Mouse (Mus musculus) Muller cell, postnatal 12 days (primary cell): ENCODE data around the gene Tns4.

Experiments
- DNase-seq: peaks from one replicate; pipeline ENCODE4 v3.0.0-alpha.2; 2015; ENCODE audit errors: inconsistent ontology term

The Tns4 gene

GRCm38 (mm10) chr11:99047120-99047519 is 42.0 kb downstream of the Tns4 start:
- no peak for DNase-seq

GRCm38 (mm10) chr11:99045159-99045889 is 43.8 kb downstream of the Tns4 start:
- no peak for DNase-seq

- DNase-seq, result no peak
These were observed 44.8 kb downstream of the Tns4 start for GRCm38 (mm10) chr11:99044306-99044705.

- DNase-seq, result no peak
These were observed 45.5 kb downstream of the Tns4 start for GRCm38 (mm10) chr11:99043632-99044031.

GRCm38 (mm10) chr11:99042834-99043431 is 46.2 kb downstream of the Tns4 start:
- peak; percentile 48 for DNase-seq

GRCm38 (mm10) chr11:99041841-99042780 is 47.0 kb downstream of the Tns4 start:
- no peak for DNase-seq

- peak; percentile 66 for DNase-seq
These were observed 47.9 kb downstream of the Tns4 start, which contains the start of gene Igfbp4 for GRCm38 (mm10) chr11:99041051-99041729. TSS of gene Igfbp4 (plus strand) at chr11:99041244.

GRCm38 (mm10) chr11:99040346-99040974 is 48.6 kb downstream of the Tns4 start:
- DNase-seq, result peak; percentile 51

GRCm38 (mm10) chr11:99039782-99040181 is 49.3 kb downstream of the Tns4 start:
- DNase-seq, result peak; percentile 74

GRCm38 (mm10) chr11:99036254-99036653 is 52.9 kb downstream of the Tns4 start:
- no peak for DNase-seq

- DNase-seq, result peak; percentile 36
These were observed 53.8 kb downstream of the Tns4 start for GRCm38 (mm10) chr11:99035350-99035749.

GRCm38 (mm10) chr11:99026899-99027440 is 62.1 kb downstream of the Tns4 start:
- DNase-seq, result no peak

- DNase-seq, result no peak
These were observed 63.2 kb downstream of the Tns4 start for GRCm38 (mm10) chr11:99025878-99026277.

GRCm38 (mm10) chr11:99024468-99025134 is 64.5 kb downstream of the Tns4 start:
- no peak for DNase-seq

GRCm38 (mm10) chr11:99023500-99024467 is 65.3 kb downstream of the Tns4 start, which contains the start of gene Top2a:
TSS of gene Top2a (minus strand) at chr11:99024189.
- DNase-seq, result peak; percentile 97

GRCm38 (mm10) chr11:99023094-99023493 is 66.0 kb downstream of the Tns4 start:
- DNase-seq, result no peak

GRCm38 (mm10) chr11:99022384-99022933 is 66.6 kb downstream of the Tns4 start:
- no peak for DNase-seq

GRCm38 (mm10) chr11:99019844-99020243 is 69.3 kb downstream of the Tns4 start:
- DNase-seq, result no peak
